Mouse (Mus musculus): ENCODE results near the gene Rap1gap. TPM values are rescaled to one million over a fixed set of nuclear protein-coding genes. Genes with fewer than 3 reads are reported as not detected.

Rap1gap gene
- polyA plus RNA-seq, 1 experiment = 109 TPM

DNA sequence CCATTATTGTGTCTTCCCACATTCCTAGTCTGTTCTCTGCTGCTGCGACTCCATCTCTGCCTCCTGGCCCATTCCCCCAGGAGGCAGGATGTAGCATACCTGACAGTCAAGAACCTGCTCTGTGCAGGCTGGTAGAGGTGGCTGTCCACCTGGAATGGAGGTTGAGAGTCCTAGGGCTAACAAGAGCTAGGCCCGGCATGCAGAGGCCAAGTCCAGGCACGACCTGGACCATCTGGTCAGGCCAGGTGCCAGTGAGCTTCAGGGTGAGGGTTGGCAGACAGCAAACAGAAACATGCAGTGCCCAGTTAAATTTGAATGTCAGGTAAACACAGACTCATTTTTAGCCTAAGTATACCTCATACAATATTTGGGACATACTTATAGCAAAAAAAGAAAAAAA lies 68.4 kb downstream of the Rap1gap start:
- TF ChIP-seq POLR2A (IDR thresholded peaks at IDR 0.05; ENCODE audit: borderline replicate concordance, extremely low read depth, insufficient read depth, insufficient read length, poor library complexity, severe bottlenecking) (no peak), CTCF (IDR thresholded peaks at IDR 0.05; ENCODE audit: borderline replicate concordance, extremely low read depth, insufficient read depth, insufficient read length) (no peak)
- no peak for DNase-seq (ENCODE audit: low read depth)

DNA sequence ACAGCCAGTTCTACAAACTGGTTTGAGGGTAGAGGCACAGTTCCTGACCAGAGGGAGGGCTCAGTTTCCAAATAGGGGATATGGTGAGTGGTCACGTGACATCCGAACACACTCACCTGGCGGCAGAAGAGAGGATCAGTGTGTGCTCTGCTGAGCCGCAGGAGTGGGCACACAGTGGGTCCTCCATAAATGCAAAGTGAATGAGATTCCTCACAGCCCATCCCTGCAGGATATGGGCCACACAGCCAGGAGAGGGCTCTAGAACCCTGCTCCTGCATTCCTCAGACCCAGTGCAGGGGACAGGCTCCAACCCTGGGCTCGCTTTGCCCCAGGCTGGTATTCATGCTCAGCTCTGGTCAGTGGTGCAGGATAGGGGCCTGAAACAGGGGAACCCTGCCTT lies 68.9 kb downstream of the Rap1gap start:
- DNase-seq (ENCODE audit: low read depth) = no peak
- TF ChIP-seq CTCF (IDR thresholded peaks at IDR 0.05; ENCODE audit: borderline replicate concordance, extremely low read depth, insufficient read depth, insufficient read length) (peak; percentile 19; the same call in 1 of the 2 replicates), POLR2A (IDR thresholded peaks at IDR 0.05; ENCODE audit: borderline replicate concordance, extremely low read depth, insufficient read depth, insufficient read length, poor library complexity, severe bottlenecking) (no peak)

DNA sequence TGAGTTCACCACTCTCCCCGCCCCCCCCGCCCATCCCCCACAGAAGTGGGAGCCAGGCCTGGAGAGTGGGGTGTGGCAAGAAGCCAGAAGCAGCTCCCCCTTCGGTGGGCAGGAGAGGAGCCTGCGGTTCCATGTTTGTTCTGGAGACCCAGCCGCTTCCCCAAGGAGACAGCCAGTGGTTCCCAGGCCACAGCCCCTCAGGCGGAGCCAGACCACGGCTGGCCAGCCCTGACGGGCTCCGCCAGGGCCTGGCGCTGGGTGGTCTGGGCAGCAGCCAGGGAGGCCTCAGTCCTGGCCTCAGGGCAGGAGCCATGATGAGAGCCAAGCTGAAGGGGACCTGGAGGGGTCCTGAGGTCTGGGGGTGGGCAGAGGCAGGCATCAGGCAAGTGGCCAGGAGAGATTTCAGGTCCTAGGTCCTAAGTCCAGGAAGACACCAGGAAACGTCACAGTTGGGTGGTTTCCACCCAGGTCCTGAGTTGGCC lies 71.7 kb downstream of the Rap1gap start:
- TF ChIP-seq CTCF (IDR thresholded peaks at IDR 0.05; ENCODE audit: borderline replicate concordance, extremely low read depth, insufficient read depth, insufficient read length) (no peak), POLR2A (IDR thresholded peaks at IDR 0.05; ENCODE audit: borderline replicate concordance, extremely low read depth, insufficient read depth, insufficient read length, poor library complexity, severe bottlenecking) (no peak)
- no peak for DNase-seq (ENCODE audit: low read depth)

GRCm38 (mm10) chr4:137737760-137738159 lies 73.2 kb downstream of the Rap1gap start:
- no peak for TF ChIP-seq CTCF (IDR thresholded peaks at IDR 0.05; ENCODE audit: borderline replicate concordance, extremely low read depth, insufficient read depth, insufficient read length)
- no peak for TF ChIP-seq POLR2A (IDR thresholded peaks at IDR 0.05; ENCODE audit: borderline replicate concordance, extremely low read depth, insufficient read depth, insufficient read length, poor library complexity, severe bottlenecking)
- no peak for DNase-seq (ENCODE audit: low read depth)

GRCm38 (mm10) chr4:137739151-137739923 lies 74.8 kb downstream of the Rap1gap start:
- DNase-seq (ENCODE audit: low read depth) = peak; percentile 91
- TF ChIP-seq CTCF (IDR thresholded peaks at IDR 0.05; ENCODE audit: borderline replicate concordance, extremely low read depth, insufficient read depth, insufficient read length) (no peak), POLR2A (IDR thresholded peaks at IDR 0.05; ENCODE audit: borderline replicate concordance, extremely low read depth, insufficient read depth, insufficient read length, poor library complexity, severe bottlenecking) (no peak)

DNA sequence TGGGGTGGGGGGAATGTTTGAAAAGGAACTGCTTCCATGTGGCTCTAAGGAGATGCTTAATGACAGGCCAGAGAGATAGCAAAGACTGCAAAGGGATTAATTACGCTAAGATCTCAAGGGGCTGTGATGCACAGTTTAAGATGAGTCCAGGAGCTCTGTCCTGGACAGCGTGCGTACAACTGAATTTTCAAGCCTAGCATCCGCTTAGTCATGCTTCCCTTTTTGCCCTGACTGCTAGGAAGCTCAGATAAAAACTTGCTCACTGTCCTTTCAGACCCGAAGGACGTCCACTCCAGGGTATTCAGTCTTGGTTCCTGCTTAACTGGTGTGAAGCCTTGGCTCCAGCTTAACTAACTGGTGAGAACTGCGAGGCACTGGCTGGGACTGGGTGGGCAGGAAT lies 75.8 kb downstream of the Rap1gap start:
- no peak for DNase-seq (ENCODE audit: low read depth)
- no peak for TF ChIP-seq CTCF (IDR thresholded peaks at IDR 0.05; ENCODE audit: borderline replicate concordance, extremely low read depth, insufficient read depth, insufficient read length)
- TF ChIP-seq POLR2A (IDR thresholded peaks at IDR 0.05; ENCODE audit: borderline replicate concordance, extremely low read depth, insufficient read depth, insufficient read length, poor library complexity, severe bottlenecking) = no peak

- DNase-seq (ENCODE audit: low read depth) = no peak
- no peak for TF ChIP-seq POLR2A (IDR thresholded peaks at IDR 0.05; ENCODE audit: borderline replicate concordance, extremely low read depth, insufficient read depth, insufficient read length, poor library complexity, severe bottlenecking)
Observed at GRCm38 (mm10) chr4:137743791-137744190, 79.3 kb downstream of the Rap1gap start.

DNA sequence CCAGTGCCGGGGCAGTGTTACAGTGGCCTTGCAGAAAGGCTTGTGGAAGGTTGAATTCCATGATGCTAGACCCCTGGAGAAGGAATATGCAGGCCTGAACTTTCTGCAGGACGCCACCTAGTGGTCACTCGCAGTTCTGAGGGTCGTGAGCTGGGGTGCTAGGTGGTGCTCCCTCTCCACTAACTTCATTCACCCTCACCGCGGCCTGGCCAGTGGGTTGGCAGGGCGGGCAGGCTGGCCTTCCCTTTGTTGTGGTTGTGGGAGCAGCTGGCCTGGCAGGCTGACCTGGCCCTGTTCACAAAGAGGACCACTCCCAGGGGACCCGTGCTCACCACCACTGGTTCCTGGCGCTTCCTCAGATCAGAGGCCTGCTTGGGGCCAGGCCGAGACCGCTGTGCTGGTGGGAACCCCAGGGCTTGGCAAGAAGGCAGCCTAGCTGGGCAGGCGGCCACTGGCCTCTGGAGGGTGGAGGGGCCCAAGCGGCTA lies 80.0 kb downstream of the Rap1gap start:
- no peak for DNase-seq (ENCODE audit: low read depth)
- TF ChIP-seq POLR2A (IDR thresholded peaks at IDR 0.05; ENCODE audit: borderline replicate concordance, extremely low read depth, insufficient read depth, insufficient read length, poor library complexity, severe bottlenecking) (no peak), CTCF (IDR thresholded peaks at IDR 0.05; ENCODE audit: borderline replicate concordance, extremely low read depth, insufficient read depth, insufficient read length) (peak; percentile 56)

GRCm38 (mm10) chr4:137747091-137747490 lies 82.6 kb downstream of the Rap1gap start:
- TF ChIP-seq POLR2A (IDR thresholded peaks at IDR 0.05; ENCODE audit: borderline replicate concordance, extremely low read depth, insufficient read depth, insufficient read length, poor library complexity, severe bottlenecking) (no peak), CTCF (IDR thresholded peaks at IDR 0.05; ENCODE audit: borderline replicate concordance, extremely low read depth, insufficient read depth, insufficient read length) (no peak)
- no peak for DNase-seq (ENCODE audit: low read depth)

DNA sequence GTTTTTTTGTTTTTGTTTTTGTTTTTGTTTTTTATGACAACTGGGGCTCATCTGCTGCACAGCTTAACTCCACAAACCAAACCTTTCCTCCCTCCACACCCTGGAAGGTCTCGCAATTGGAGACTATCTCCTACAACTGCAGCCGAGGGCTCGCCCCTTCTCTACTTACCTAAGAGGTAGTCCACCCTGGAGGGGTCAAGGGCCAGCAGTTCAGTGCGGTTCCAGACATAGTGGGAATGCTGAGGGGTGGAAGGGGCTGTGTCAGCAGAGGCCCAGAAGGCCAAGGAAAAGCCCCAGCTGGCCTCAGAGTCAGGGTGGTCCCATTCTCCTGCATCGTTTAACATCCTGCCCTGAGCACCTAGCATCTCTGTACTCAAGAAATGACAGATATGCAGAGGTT lies 83.1 kb downstream of the Rap1gap start:
- TF ChIP-seq POLR2A (IDR thresholded peaks at IDR 0.05; ENCODE audit: borderline replicate concordance, extremely low read depth, insufficient read depth, insufficient read length, poor library complexity, severe bottlenecking) = no peak
- TF ChIP-seq CTCF (IDR thresholded peaks at IDR 0.05; ENCODE audit: borderline replicate concordance, extremely low read depth, insufficient read depth, insufficient read length) = no peak
- DNase-seq (ENCODE audit: low read depth) = no peak

- no peak for DNase-seq (ENCODE audit: low read depth)
- TF ChIP-seq POLR2A (IDR thresholded peaks at IDR 0.05; ENCODE audit: borderline replicate concordance, extremely low read depth, insufficient read depth, insufficient read length, poor library complexity, severe bottlenecking) (no peak), CTCF (IDR thresholded peaks at IDR 0.05; ENCODE audit: borderline replicate concordance, extremely low read depth, insufficient read depth, insufficient read length) (no peak)
Observed at GRCm38 (mm10) chr4:137748726-137749125, 84.2 kb downstream of the Rap1gap start.

- TF ChIP-seq POLR2A (IDR thresholded peaks at IDR 0.05; ENCODE audit: borderline replicate concordance, extremely low read depth, insufficient read depth, insufficient read length, poor library complexity, severe bottlenecking) (no peak), CTCF (IDR thresholded peaks at IDR 0.05; ENCODE audit: borderline replicate concordance, extremely low read depth, insufficient read depth, insufficient read length) (no peak)
- no peak for DNase-seq (ENCODE audit: low read depth)
Observed at GRCm38 (mm10) chr4:137749680-137750079, 85.2 kb downstream of the Rap1gap start.
